Mouse (Mus musculus) liver, embryonic 12.5 days (tissue): ENCODE data around the gene Commd6. TPM values are rescaled to one million over a fixed set of nuclear protein-coding genes. Genes with fewer than 3 reads are reported as not detected.

ENCODE experiments used
- ATAC-seq: fragments of 200-750 bp; cut with Nextera tagmentation; 2 replicates; pipeline ENCODE4 v1.8.0; 2017; ENCODE audit warnings: moderate number of reproducible peaks, mild to moderate bottlenecking, moderate library complexity
- H3K27ac ChIP-seq: fragments of 300-500 bp; sonication (generic); 2 replicates; pipeline ENCODE4 v1.5.1; 2016; ENCODE audit warnings: mild to moderate bottlenecking
- H3K27me3 ChIP-seq: fragments of 300-500 bp; sonication (generic); replicated peaks from 2 replicates; pipeline ENCODE4 v1.6.1; 2016; ENCODE audit warnings: mild to moderate bottlenecking, moderate library complexity
- H3K36me3 ChIP-seq: fragments of 300-500 bp; sonication (generic); 2 replicates; pipeline ENCODE4 v1.6.1; 2016; ENCODE audit warnings: mild to moderate bottlenecking, moderate library complexity
- H3K4me1 ChIP-seq: fragments of 300-500 bp; sonication (generic); 2 replicates; pipeline ENCODE4 v1.6.1; 2016
- H3K4me2 ChIP-seq: fragments of 300-500 bp; sonication (generic); 2 replicates; pipeline ENCODE4 v1.6.1; 2016; ENCODE audit warnings: mild to moderate bottlenecking, moderate library complexity
- H3K4me3 ChIP-seq: fragments of 300-500 bp; sonication (generic); 2 replicates; pipeline ENCODE4 v1.5.1; 2016; ENCODE audit warnings: mild to moderate bottlenecking, moderate library complexity
- H3K9ac ChIP-seq: fragments of 300-500 bp; sonication (generic); 2 replicates; pipeline ENCODE4 v1.6.1; 2016; ENCODE audit warnings: mild to moderate bottlenecking, moderate library complexity
- H3K9me3 ChIP-seq: fragments of 300-500 bp; sonication (generic); replicated peaks from 2 replicates; pipeline ENCODE4 v1.6.1; 2016; ENCODE audit warnings: mild to moderate bottlenecking, moderate library complexity
- WGBS: fragments of 180-500 bp; shearing (Covaris S2); methylation state at CpG from one replicate; pipeline ENCODE4 v1.1.7; 2016; ENCODE audit not compliant: insufficient replicate concordance; 5-methylcytosine and 5-hydroxymethylcytosine counted together
- polyA plus RNA-seq: library from polyadenylated mRNA; unstranded; fragments of >200 nt; fragmentation: Nextera tagmentation; extraction: Ambion mirVana; gene quantifications from 2 replicates; pipeline ENCODE4 v1.2.1, GENCODE M21; 2016

Gene Commd6
- polyA plus RNA-seq, 1 experiment from 2014 or later: 64.2 TPM

DNA sequence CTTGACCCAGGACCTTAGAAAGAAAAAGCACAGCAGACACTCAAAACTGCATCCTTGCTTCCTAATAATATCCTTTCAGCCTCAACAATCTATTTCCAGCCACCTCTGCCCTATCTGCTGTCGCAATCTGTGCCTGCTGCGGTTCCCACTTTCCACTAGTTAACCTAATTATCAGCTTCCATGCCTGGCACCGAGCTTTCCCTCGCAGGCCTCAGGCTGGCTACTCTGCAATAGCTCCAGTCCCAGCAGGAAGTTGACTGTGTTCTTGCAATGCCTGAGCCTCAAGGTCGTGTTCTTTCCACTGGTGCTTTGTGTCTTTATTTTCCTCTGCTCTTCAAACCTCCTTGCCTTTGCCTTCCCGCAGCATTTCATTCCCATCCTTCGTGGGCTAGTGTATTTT lies 54.4 kb downstream of the Commd6 start:
- no peaks in the 10 kb centered on the region for H3K27me3 ChIP-seq
- 34% methylated on average over 7 of the region's 7 CpGs for WGBS
- H3K9me3 ChIP-seq: no peaks in the 10 kb centered on the region
- no peak for ATAC-seq
- no peak overlapping the region for H3K4me2 ChIP-seq
- H3K4me1 ChIP-seq: no peaks in the 10 kb centered on the region
- no peaks in the 10 kb centered on the region for H3K36me3 ChIP-seq
- no peak overlapping the region for H3K4me3 ChIP-seq
- no peak overlapping the region for H3K9ac ChIP-seq
- no peak overlapping the region for H3K27ac ChIP-seq

Other genes with a start within 250 kb of the Commd6 start
- gene Tbc1d4, start 31.5 kb downstream of the Commd6 start, polyA plus RNA-seq: 3.3 and 3.9 TPM in 2 replicates
- gene Uchl3, start 13.3 kb upstream of the Commd6 start, polyA plus RNA-seq: 108 and 119 TPM in 2 replicates
- gene Gm9922, start 89.1 kb upstream of the Commd6 start, polyA plus RNA-seq: not detected in 2 replicates
- 3.1 and 3.3 TPM in 2 replicates for gene Lmo7, start 89.3 kb upstream of the Commd6 start, polyA plus RNA-seq